11 mouse cellular contexts compared by ENCODE assay signal in the genomic region with DNA sequence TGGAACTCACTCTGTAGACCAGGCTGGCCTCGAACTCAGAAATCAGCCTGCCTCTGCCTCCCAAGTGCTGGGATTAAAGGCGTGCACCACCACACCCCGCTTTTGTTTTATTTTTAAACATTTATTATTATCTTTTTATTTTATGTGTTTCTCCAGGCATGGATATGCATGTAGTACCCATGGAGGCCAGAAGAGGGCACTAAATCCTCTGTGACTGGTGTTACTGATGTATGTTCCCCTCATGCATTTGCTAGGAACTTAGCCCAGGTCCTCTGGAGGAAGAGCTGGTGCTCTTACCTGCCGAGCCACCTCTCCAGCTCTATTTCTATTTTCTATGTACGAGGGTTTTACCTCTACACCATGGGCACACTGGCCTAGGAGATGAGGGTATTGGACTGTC. TPM values are rescaled to one million over a fixed set of nuclear protein-coding genes. Genes with fewer than 3 reads are reported as not detected.
DNase-seq lines count a peak whose midpoint lies in the region; ATAC-seq and TF ChIP-seq lines count a peak whose summit lies in the region.
"Had no signal": no experiment of that assay in that cellular context is flagged by ENCODE, and none has a peak within 500 bp of the region (broad histone marks: within the 10 kb centered on the region; RNA-seq: fewer than 3 reads in every experiment).

No protein-coding gene starts in this region.

- peaks cover 12% of the 10 kb centered on the region for H3K4me1 ChIP-seq in liver, embryonic 12.5 days
- H3K4me1 ChIP-seq in bone marrow, adult 2 months (ENCODE audit: control insufficient read depth, insufficient read depth, low read length) = no peaks in the 10 kb centered on the region
- no peaks in the 10 kb centered on the region for H3K4me1 ChIP-seq in spleen, adult 2 months (ENCODE audit: control insufficient read depth, insufficient read depth, insufficient read length)
- H3K4me1 ChIP-seq: embryonic facial prominence, embryonic 15.5 days had no signal

- WGBS in liver, embryonic 12.5 days (ENCODE audit: insufficient replicate concordance) = 86% methylated on average over 5 of the region's 5 CpGs
- WGBS in bone marrow, adult 2 months = 86% methylated on average over 5 of the region's 5 CpGs
- WGBS in spleen, adult 2 months = 93% methylated on average over 5 of the region's 5 CpGs

- TF ChIP-seq POLR2A in bone marrow, adult 2 months (IDR thresholded peaks at IDR 0.05; ENCODE audit: borderline replicate concordance, control insufficient read depth, low read depth, low read length) = no peak
- no peak for TF ChIP-seq POLR2A in spleen, adult 2 months (IDR thresholded peaks at IDR 0.05; ENCODE audit: low read depth, low read length)

- H3K9ac ChIP-seq in liver, embryonic 12.5 days = no peak overlapping the region
- H3K9ac ChIP-seq: embryonic facial prominence, embryonic 15.5 days had no signal

- H3K9me3 ChIP-seq in liver, embryonic 12.5 days (replicated peaks) = no peaks in the 10 kb centered on the region
- H3K9me3 ChIP-seq: embryonic facial prominence, embryonic 15.5 days had no signal

- peak; percentile 23; the same call in 1 of the 2 replicates for TF ChIP-seq CTCF in bone marrow, adult 2 months (IDR thresholded peaks at IDR 0.05; ENCODE audit: control insufficient read depth, insufficient read depth, low read length)
- peak; percentile 8; the same call in 1 of the 2 replicates for TF ChIP-seq CTCF in spleen, adult 2 months (IDR thresholded peaks at IDR 0.05; ENCODE audit: extremely low read depth, insufficient read depth, insufficient read length, insufficient replicate concordance)

- no peak overlapping the region for H3K4me3 ChIP-seq in liver, embryonic 12.5 days
- H3K4me3 ChIP-seq in bone marrow, adult 2 months (replicated peaks; ENCODE audit: control insufficient read depth, low read depth, low read length) = no peak overlapping the region
- H3K4me3 ChIP-seq in spleen, adult 2 months (ENCODE audit: extremely low read depth, insufficient read depth, insufficient read length) = no peak overlapping the region
- H3K4me3 ChIP-seq: embryonic facial prominence, embryonic 15.5 days; myocyte had no signal

- DNase-seq in CD4-positive, CD25-positive, alpha-beta regulatory T cell, adult 2 months (ENCODE audit: low read depth, low spot score) = peak; percentile 61
- peak; percentile 56 for DNase-seq in liver
- no peak for DNase-seq in spleen, adult 2 months (ENCODE audit: low read depth in 1 of 2, low spot score in 2 of 2)
- no peak for DNase-seq in adrenal gland, adult 18-20 months (ENCODE audit: low spot score in 2 of 2)
- no peak for DNase-seq in c-Kit-positive CD71-positive TER-119-positive erythroid progenitor cells, embryonic 14.5 days (ENCODE audit: low spot score)

- H3K36me3 ChIP-seq in liver, embryonic 12.5 days = peaks cover 60% of the 10 kb centered on the region
- H3K36me3 ChIP-seq in spleen, adult 2 months (ENCODE audit: control insufficient read depth, insufficient read depth, low read length) = peaks cover 3% of the 10 kb centered on the region

- no peak for ATAC-seq in CD4-positive, CD25-positive, alpha-beta regulatory T cell, adult 4 months
- ATAC-seq in liver, embryonic 12.5 days = no peak
- ATAC-seq: intestine, embryonic 16.5 days had no signal

- no peaks in the 10 kb centered on the region for H3K27me3 ChIP-seq in liver, embryonic 12.5 days (replicated peaks)
- no peaks in the 10 kb centered on the region for H3K27me3 ChIP-seq in spleen, adult 2 months (ENCODE audit: control insufficient read depth, insufficient read depth, low read length)
- H3K27me3 ChIP-seq: embryonic facial prominence, embryonic 15.5 days had no signal

- H3K27ac ChIP-seq in liver, embryonic 12.5 days = no peak overlapping the region
- H3K27ac ChIP-seq in bone marrow, adult 2 months (ENCODE audit: control insufficient read depth, insufficient read depth, low read depth, low read length, poor library complexity) = no peak overlapping the region
- no peak overlapping the region for H3K27ac ChIP-seq in spleen, adult 2 months (ENCODE audit: insufficient read depth, low read length)
- H3K27ac ChIP-seq: embryonic facial prominence, embryonic 15.5 days had no signal

- H3K4me2 ChIP-seq in liver, embryonic 12.5 days = no peak overlapping the region
- H3K4me2 ChIP-seq: embryonic facial prominence, embryonic 15.5 days had no signal

RNA-seq across cellular contexts. Expression of a gene that starts 13.1 kb away (rescaled TPM):
- polyA plus RNA-seq in CD4-positive, CD25-positive, alpha-beta regulatory T cell, adult 4 months (2017; shearing (Covaris generic)) = 10 to 100 TPM; 11.0 to 13.9 TPM
- 19.9 and 21.0 TPM in 2 replicates for polyA plus RNA-seq in liver, embryonic 12.5 days (2016; fragmentation: Nextera tagmentation; extraction: Ambion mirVana)
- polyA plus RNA-seq in bone marrow, adult 2 months (2011; ENCODE audit: insufficient read depth, insufficient read length, low replicate concordance, missing spikeins) = 9.5 and 12.7 TPM in 2 replicates
- 4.8 and 5.5 TPM in 2 replicates for polyA plus RNA-seq in spleen, adult 2 months (2012; rRNA removed)
- 1 to 10 TPM; 8.5 to 8.9 TPM for total RNA-seq in adrenal gland, adult 18-20 months (2021)

RNA-seq across cellular contexts. Expression of a gene that starts 14.8 kb away (rescaled TPM):
- polyA plus RNA-seq in CD4-positive, CD25-positive, alpha-beta regulatory T cell, adult 4 months (2017; shearing (Covaris generic)) = not detected
- 5.0 and 5.2 TPM in 2 replicates for polyA plus RNA-seq in liver, embryonic 12.5 days (2016; fragmentation: Nextera tagmentation; extraction: Ambion mirVana)
- 2.2 and 7.8 TPM in 2 replicates for polyA plus RNA-seq in bone marrow, adult 2 months (2011; ENCODE audit: insufficient read depth, insufficient read length, low replicate concordance, missing spikeins)
- polyA plus RNA-seq in spleen, adult 2 months (2012; rRNA removed) = 3.2 and 3.4 TPM in 2 replicates
- total RNA-seq in adrenal gland, adult 18-20 months (2021) = 1 to 10 TPM; 4.4 to 7.7 TPM

RNA-seq across cellular contexts. Expression of a gene that starts 18.0 kb away (rescaled TPM):
- polyA plus RNA-seq in CD4-positive, CD25-positive, alpha-beta regulatory T cell, adult 4 months (2017; shearing (Covaris generic)) = under 1 TPM; 0.58 to 0.90 TPM
- polyA plus RNA-seq in liver, embryonic 12.5 days (2016; fragmentation: Nextera tagmentation; extraction: Ambion mirVana) = 94.8 TPM in 2 replicates
- polyA plus RNA-seq in bone marrow, adult 2 months (2011; ENCODE audit: insufficient read depth, insufficient read length, low replicate concordance, missing spikeins) = 122 and 162 TPM in 2 replicates
- 37.4 and 38.2 TPM in 2 replicates for polyA plus RNA-seq in spleen, adult 2 months (2012; rRNA removed)
- total RNA-seq in adrenal gland, adult 18-20 months (2021) = under 1 TPM; 0.89 to 0.99 TPM

RNA-seq across cellular contexts. Expression of a gene that starts 38.8 kb away (rescaled TPM):
- 100 to 1,000 TPM; 182 to 365 TPM for polyA plus RNA-seq in CD4-positive, CD25-positive, alpha-beta regulatory T cell, adult 4 months (2017; shearing (Covaris generic))
- polyA plus RNA-seq in liver, embryonic 12.5 days (2016; fragmentation: Nextera tagmentation; extraction: Ambion mirVana) = 193 and 203 TPM in 2 replicates
- 161 and 194 TPM in 2 replicates for polyA plus RNA-seq in bone marrow, adult 2 months (2011; ENCODE audit: insufficient read depth, insufficient read length, low replicate concordance, missing spikeins)
- 33.8 and 40.8 TPM in 2 replicates for polyA plus RNA-seq in spleen, adult 2 months (2012; rRNA removed)
- total RNA-seq in adrenal gland, adult 18-20 months (2021) = 100 to 1,000 TPM in 1 of 2 experiments, 10 to 100 TPM in 1; 94.2 to 110 TPM

RNA-seq across cellular contexts. Expression of a gene that starts 51.3 kb away (rescaled TPM):
- 10 to 100 TPM in 1 of 2 experiments, 1 to 10 TPM in 1; 8.5 to 12.3 TPM for polyA plus RNA-seq in CD4-positive, CD25-positive, alpha-beta regulatory T cell, adult 4 months (2017; shearing (Covaris generic))
- polyA plus RNA-seq in liver, embryonic 12.5 days (2016; fragmentation: Nextera tagmentation; extraction: Ambion mirVana) = 48.0 and 50.9 TPM in 2 replicates
- 13.5 and 14.4 TPM in 2 replicates for polyA plus RNA-seq in bone marrow, adult 2 months (2011; ENCODE audit: insufficient read depth, insufficient read length, low replicate concordance, missing spikeins)
- 1.8 and 2.8 TPM in 2 replicates for polyA plus RNA-seq in spleen, adult 2 months (2012; rRNA removed)
- 10 to 100 TPM; 56.2 to 65.5 TPM for total RNA-seq in adrenal gland, adult 18-20 months (2021)

Comparison
In these comparisons a context has a peak if more than half of its experiments do, and no peak if none do; other contexts are left out.
1. DNase-seq: peak in CD4-positive, CD25-positive, alpha-beta regulatory T cell, adult 2 months (single experiment) and liver (single experiment); none in spleen, adult 2 months (0 of 2), adrenal gland, adult 18-20 months (0 of 2) and c-Kit-positive CD71-positive TER-119-positive erythroid progenitor cells, embryonic 14.5 days (single experiment).
2. RNA of a gene that starts 18.0 kb away (polyA plus RNA-seq): 122 to 162 TPM in bone marrow, adult 2 months, 94.8 TPM in liver, embryonic 12.5 days and 37.4 to 38.2 TPM in spleen, adult 2 months; 0.58 to 0.90 TPM in CD4-positive, CD25-positive, alpha-beta regulatory T cell, adult 4 months; every median in the first group is over 10 times any median in the second.